Mouse (Mus musculus): ENCODE measurements at regions not wholly inside any gene's neighbourhood (a gene's known extent, or its start where the extent isn't known, plus 50 kb on each side); places are given as distances from the start of the nearest gene placed in this dataset.

GRCm38 (mm10) chr10:87999617-88000330, 91.1 kb upstream of the Pmch start:
- peak; percentile 49 for DNase-seq (ENCODE audit: low read depth)

- DNase-seq (ENCODE audit: low read depth) = peak; percentile 50
These were observed 82.2 kb upstream of the Pmch start for GRCm38 (mm10) chr10:88008679-88009078.

GRCm38 (mm10) chr10:88010866-88011265, 80.0 kb upstream of the Pmch start:
- no peak for DNase-seq (ENCODE audit: low read depth)

- no peak for DNase-seq (ENCODE audit: low read depth)
These were observed 58.9 kb upstream of the Pmch start for GRCm38 (mm10) chr10:88031978-88032377.
